Mouse (Mus musculus) embryonic facial prominence, embryonic 10.5 days (tissue): ENCODE measurements around the gene Zfhx3. TPM values are rescaled to one million over a fixed set of nuclear protein-coding genes. Genes with fewer than 3 reads are reported as not detected.

Experiments
- DNase-seq: peaks from one replicate; pipeline ENCODE4 v3.0.0-alpha.2; 2017; ENCODE audit warnings: low spot score
- H3K27ac ChIP-seq: fragments of 300-500 bp; sonication (generic); replicated peaks from 2 replicates; pipeline ENCODE4 v1.5.1; 2016; ENCODE audit warnings: mild to moderate bottlenecking
- H3K27me3 ChIP-seq: fragments of 300-500 bp; sonication (generic); replicated peaks from 2 replicates; pipeline ENCODE4 v1.6.1; 2016; ENCODE audit warnings: low read depth, mild to moderate bottlenecking; ENCODE audit not compliant: poor library complexity, severe bottlenecking
- H3K36me3 ChIP-seq: fragments of 300-500 bp; sonication (generic); replicated peaks from 2 replicates; pipeline ENCODE4 v1.6.1; 2016; ENCODE audit warnings: mild to moderate bottlenecking, moderate library complexity
- H3K4me1 ChIP-seq: fragments of 300-500 bp; sonication (generic); 2 replicates; pipeline ENCODE4 v1.6.1; 2016
- H3K4me3 ChIP-seq: fragments of 300-500 bp; sonication (generic); 2 replicates; pipeline ENCODE4 v1.5.1; 2016; ENCODE audit warnings: mild to moderate bottlenecking, moderate library complexity
- H3K9me3 ChIP-seq: fragments of 300-500 bp; sonication (generic); 2 replicates; pipeline ENCODE4 v1.6.1; 2016; ENCODE audit warnings: mild to moderate bottlenecking
- WGBS: fragments of 180-500 bp; shearing (Covaris S2); methylation state at CpG from one replicate; pipeline ENCODE4 v1.1.7; 2016; 5-methylcytosine and 5-hydroxymethylcytosine counted together
- polyA plus RNA-seq: library from polyadenylated mRNA; unstranded; fragments of >200 nt; fragmentation: Nextera tagmentation; extraction: Ambion mirVana; gene quantifications from 2 replicates; pipeline ENCODE4 v1.2.1, GENCODE M21; 2016

The Zfhx3 gene
- polyA plus RNA-seq, 1 experiment from 2014 or later, result 18.8 TPM

DNA sequence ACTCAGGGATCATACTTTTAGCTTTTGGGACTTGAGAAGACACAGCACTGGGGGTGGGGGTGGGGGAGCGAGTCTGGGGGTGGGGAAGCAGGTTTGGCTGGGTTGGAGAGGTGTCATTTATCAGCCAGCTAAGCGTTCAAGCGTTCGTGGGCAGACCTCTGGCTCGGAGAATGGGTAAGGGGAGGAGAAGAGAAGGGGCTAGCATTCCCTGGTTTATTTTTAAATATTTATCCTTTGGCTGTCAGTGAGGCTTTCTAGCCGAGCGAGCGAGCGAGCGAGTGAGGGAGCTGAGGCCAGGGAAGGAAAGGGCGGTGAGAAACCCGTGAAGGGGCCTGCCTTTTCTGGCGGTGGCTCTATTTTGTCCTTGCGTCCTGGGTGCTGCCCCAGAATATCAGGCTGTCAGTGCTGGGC, 769.6 kb downstream of the Zfhx3 start:
- whole genome bisulfite sequencing, result 7% methylated on average over 14 of the region's 14 CpGs
- peaks cover 100% of the 10 kb centered on the region for H3K4me1 ChIP-seq
- no peaks in the 10 kb centered on the region for H3K36me3 ChIP-seq
- DNase-seq, result peak; percentile 54
- H3K9me3 ChIP-seq, result no peaks in the 10 kb centered on the region
- peaks cover 8% of the 10 kb centered on the region; the same call in 1 of the 2 replicates for H3K27me3 ChIP-seq
- peak overlapping the region; percentile 78 for H3K27ac ChIP-seq
- H3K4me3 ChIP-seq, result peak overlapping the region; percentile 90; the same call in 1 of the 2 replicates

DNA sequence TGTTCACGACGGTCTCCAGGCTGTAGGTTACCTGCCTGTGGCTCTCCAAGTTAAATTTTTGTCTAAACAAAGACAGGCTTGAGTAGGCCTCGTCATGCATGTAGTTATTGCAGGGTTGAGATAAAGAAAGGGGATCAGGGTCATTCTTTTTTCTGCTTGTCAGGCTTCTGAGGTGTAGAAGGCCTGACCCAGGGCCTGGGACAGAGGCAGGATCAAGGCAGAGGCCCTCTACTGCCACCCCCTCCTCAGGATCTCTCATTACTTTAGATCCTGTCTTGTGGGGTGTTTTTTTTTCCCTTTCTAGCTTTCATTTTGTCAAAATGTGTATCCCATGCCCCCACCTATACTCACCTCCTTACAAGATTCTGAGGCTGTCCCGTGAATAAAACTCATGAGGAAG, 770.2 kb downstream of the Zfhx3 start:
- peaks cover 8% of the 10 kb centered on the region; the same call in 1 of the 2 replicates for H3K27me3 ChIP-seq
- no peaks in the 10 kb centered on the region for H3K9me3 ChIP-seq
- peaks cover 100% of the 10 kb centered on the region for H3K4me1 ChIP-seq
- 23% methylated on average over 4 of the region's 4 CpGs for WGBS
- no peak for DNase-seq
- H3K4me3 ChIP-seq, result peak overlapping the region; percentile 90; the same call in 1 of the 2 replicates
- H3K36me3 ChIP-seq, result no peaks in the 10 kb centered on the region
- peak overlapping the region; percentile 78 for H3K27ac ChIP-seq

DNA sequence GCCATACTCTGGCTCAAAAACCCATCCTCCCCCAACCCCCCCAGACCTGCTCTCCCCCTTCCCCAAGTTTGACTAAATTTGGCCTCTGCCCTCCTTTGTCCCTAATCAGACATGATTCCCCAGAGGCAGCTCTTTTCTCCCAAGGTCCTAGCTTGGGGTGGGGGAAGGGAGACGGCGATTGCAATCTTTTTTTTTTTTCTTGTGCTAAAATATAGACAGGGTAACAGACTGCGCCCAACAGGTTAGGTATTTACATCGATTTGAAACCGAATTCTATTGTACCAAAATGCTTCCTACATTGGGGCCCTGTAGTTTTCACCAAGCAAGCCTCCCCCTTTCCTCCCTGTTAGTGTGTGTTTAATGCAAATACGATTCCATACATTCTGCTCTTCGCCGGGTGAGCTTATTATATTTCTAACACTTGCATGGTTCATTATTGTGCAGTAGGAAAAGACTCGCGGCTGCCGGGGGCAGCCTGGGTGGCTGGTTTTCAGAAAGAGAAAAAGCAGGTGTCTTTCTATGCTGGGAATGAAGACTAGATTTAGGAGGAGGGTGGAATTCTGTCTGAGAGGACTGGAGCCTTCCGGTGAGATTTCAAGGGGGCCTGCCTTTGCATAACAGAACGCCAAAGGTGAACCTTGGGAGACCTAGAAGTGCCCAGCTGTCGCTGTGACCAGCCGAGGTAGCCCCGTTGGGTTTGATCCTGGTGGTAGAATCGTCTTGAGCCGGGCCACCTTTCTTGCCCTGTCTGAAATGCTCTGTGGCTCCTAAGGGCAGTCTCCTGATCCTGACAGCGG, 771.1 kb downstream of the Zfhx3 start:
- Histone ChIP-seq H3K9me3 (no peaks in the 10 kb centered on the region), H3K4me3 (peak overlapping the region; percentile 90), H3K27ac (peak overlapping the region; percentile 97), H3K27me3 (peaks cover 14% of the 10 kb centered on the region), H3K4me1 (peaks cover 100% of the 10 kb centered on the region), H3K36me3 (no peaks in the 10 kb centered on the region)
- DNase-seq, result peak; percentile 48
- 7% methylated on average over 19 of the region's 19 CpGs for WGBS

DNA sequence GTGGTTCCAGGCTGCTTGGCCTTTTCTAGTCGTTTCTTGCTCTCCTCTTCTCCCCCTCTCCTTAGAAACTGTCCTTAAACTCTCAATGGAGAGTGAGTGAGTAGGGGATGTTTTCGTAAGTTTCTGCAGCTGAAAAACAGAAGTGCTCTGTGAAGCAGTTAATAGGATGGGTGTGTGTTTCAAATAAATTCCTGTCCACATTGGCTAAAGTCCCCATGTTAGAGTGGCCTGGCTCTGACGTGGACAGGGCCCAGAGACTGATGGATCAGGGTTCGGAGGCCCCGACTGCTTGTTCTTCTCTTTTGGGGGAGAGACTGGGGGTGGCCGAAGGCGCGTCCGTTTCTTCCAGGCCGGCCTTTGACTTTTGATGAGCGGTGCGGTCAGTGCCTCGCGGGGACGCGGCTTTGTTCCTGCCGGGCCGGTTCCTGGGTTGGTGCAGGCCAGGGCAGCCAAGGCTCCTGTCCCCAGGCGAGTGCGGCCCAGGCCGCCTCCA, 771.7 kb downstream of the Zfhx3 start:
- H3K4me1 ChIP-seq, result peaks cover 100% of the 10 kb centered on the region
- H3K27me3 ChIP-seq, result peaks cover 15% of the 10 kb centered on the region
- H3K36me3 ChIP-seq, result no peaks in the 10 kb centered on the region
- WGBS, result 1% methylated on average over 21 of the region's 21 CpGs
- peak overlapping the region; percentile 90 for H3K4me3 ChIP-seq
- DNase-seq, result no peak
- H3K9me3 ChIP-seq, result no peaks in the 10 kb centered on the region
- H3K27ac ChIP-seq, result peak overlapping the region; percentile 97

DNA sequence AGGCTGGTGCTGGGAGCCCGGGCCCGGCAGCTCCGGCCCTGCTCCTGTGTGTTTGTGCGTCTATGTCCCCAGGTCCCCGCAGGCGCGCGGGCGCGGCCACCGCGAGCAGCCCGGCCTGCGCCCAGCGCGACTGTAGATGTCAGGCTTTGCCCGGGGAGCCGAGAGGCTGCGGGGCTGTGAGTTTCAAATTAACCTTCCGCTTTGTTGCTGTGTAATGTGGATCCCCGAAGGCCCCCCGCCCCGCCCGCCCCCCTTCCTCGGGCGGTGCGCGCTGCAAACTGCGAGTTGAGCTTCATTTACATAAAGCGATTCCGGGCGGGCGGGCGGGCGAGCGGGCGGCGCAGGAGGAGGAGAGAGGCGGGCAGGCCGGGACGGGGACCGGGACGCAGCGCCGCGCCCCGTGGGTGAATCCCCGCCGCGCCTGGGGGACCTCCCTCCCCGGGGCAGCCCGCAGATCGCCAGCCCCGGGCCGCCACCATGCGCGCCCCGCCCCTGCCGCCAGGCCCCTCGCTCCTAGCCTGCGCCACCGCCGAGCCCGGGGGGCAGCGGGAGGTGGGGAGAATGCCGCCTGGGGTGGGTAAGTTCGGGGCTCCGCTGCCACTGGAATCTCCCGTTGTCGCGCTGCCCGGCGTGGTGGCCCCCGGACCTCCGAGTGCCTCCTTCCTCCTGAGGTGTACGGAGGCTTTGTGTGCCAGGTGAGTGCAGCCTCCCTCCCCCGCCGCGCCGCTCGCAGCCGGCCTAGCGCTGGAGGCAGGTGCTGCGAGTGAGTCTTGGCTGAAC, 772.4 kb downstream of the Zfhx3 start:
- Histone ChIP-seq H3K36me3 (no peaks in the 10 kb centered on the region), H3K27me3 (peaks cover 16% of the 10 kb centered on the region), H3K4me1 (peaks cover 99% of the 10 kb centered on the region), H3K4me3 (peak overlapping the region; percentile 90), H3K9me3 (no peaks in the 10 kb centered on the region), H3K27ac (peak overlapping the region; percentile 97)
- under 1% methylated on average over 79 of the region's 84 CpGs for WGBS
- peak; percentile 89 for DNase-seq

DNA sequence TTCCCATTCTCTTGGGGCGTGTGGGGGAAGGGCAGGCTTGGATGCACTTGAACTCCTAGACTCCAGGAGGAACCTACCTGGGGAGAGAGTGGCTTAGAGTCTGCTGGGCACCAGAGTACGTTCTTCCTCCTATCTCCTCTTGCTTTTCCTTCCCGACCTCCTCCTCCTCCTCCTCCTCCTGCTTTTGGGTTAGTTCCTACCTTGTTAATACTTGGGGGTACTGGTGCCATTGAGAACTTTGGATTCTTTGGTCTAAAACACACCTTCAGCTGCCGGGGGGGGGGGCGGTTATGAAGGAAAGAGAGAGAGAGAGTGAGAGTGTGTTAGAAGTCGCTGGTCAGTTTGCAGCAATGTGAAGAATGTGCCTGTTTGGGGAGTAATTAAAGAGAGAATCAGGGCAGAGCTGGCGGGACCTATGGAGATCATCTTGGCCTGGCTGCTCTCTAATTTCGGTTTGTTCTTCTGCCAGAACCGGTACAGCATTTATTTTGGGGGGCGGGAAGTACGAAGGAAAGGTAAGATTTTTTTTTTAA, 773.0 kb downstream of the Zfhx3 start:
- Histone ChIP-seq H3K36me3 (no peaks in the 10 kb centered on the region), H3K4me1 (peaks cover 99% of the 10 kb centered on the region), H3K27ac (peak overlapping the region; percentile 97), H3K9me3 (no peaks in the 10 kb centered on the region), H3K4me3 (peak overlapping the region; percentile 90), H3K27me3 (peaks cover 20% of the 10 kb centered on the region)
- WGBS, result 5% methylated on average over 11 of the region's 11 CpGs
- no peak for DNase-seq

DNA sequence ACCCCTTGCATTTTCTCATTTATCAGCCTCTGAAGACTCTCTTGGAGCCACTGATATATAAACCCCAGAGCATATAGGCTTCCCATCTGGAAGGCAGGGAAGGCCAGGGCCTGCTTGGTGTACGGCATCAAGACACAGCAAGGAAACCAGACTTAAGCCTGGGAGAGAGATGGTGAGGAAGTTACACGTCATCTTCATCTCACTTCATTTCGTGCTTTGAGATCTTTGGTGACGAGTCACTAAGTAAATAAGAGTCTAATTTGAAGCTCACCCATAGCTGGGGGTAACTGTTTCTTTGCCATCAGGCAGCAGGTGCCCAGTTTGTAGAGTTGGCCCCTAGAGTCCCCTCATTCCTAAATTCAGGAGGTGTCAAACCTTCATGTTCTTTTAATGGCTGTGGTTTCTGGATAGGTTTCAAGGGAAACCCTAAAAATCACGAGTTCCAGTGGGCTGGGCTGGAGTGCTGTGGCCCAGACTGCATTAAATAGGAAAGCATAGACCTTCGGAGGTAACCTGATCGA, 773.9 kb downstream of the Zfhx3 start:
- Histone ChIP-seq H3K36me3 (no peaks in the 10 kb centered on the region), H3K9me3 (no peaks in the 10 kb centered on the region), H3K4me1 (peaks cover 98% of the 10 kb centered on the region), H3K4me3 (peak overlapping the region; percentile 90), H3K27me3 (peaks cover 23% of the 10 kb centered on the region), H3K27ac (peak overlapping the region; percentile 52; the same call in 1 of the 2 replicates)
- no peak for DNase-seq
- 32% methylated on average over 7 of the region's 7 CpGs for WGBS

DNA sequence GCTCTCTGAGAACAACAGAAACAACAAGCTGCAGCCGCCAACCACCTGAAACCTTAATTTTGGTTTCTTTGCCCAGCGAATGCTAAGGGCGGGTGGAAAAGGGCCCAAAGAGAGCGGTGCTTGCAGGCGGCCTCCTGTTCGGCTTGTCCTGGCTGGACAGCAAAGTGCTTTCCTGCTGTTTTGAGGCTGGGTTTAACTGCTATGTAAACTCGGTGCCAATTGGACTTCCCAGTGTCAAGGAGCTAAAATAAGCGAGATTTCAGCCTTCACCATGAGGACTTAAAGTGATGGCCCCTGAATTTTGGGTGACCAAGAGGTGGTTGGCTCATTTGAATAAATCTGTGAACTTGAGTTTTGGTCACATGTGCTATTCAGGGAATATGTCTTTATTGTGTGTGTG, 775.1 kb downstream of the Zfhx3 start:
- H3K27me3 ChIP-seq, result peaks cover 32% of the 10 kb centered on the region
- no peak for DNase-seq
- H3K36me3 ChIP-seq, result no peaks in the 10 kb centered on the region
- peak overlapping the region; percentile 31; the same call in 1 of the 2 replicates for H3K27ac ChIP-seq
- WGBS, result 23% methylated on average over 8 of the region's 8 CpGs
- H3K4me1 ChIP-seq, result peaks cover 98% of the 10 kb centered on the region
- peak overlapping the region; percentile 90 for H3K4me3 ChIP-seq
- H3K9me3 ChIP-seq, result no peaks in the 10 kb centered on the region

DNA sequence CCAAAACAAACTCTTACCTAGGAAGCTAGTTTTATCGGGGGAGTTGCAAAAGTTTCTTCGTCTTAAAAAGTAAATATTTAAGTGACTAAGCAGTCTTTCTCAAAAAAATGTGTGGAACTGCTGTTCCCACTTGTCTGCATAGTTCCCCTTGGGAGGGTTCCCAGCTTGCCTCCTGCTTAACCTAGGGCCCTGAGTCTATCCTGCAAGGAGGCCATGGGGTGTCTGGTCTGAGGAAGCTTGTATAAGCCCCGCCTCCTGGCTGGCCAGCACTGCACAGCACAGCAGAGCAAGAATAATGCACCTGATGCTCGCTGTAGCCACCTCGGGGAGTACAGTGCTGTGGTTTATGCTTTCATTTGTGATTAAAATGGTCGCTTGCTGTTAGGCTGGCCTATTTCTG, 775.6 kb downstream of the Zfhx3 start:
- 31% methylated on average over 6 of the region's 6 CpGs for WGBS
- Histone ChIP-seq H3K9me3 (no peaks in the 10 kb centered on the region), H3K27ac (0 out of 2 replicates have a peak overlapping the region, but pooled peaks have one; percentile 5), H3K27me3 (peaks cover 32% of the 10 kb centered on the region), H3K36me3 (no peaks in the 10 kb centered on the region), H3K4me1 (peaks cover 98% of the 10 kb centered on the region), H3K4me3 (peak overlapping the region; percentile 90; the same call in 1 of the 2 replicates)
- no peak for DNase-seq

DNA sequence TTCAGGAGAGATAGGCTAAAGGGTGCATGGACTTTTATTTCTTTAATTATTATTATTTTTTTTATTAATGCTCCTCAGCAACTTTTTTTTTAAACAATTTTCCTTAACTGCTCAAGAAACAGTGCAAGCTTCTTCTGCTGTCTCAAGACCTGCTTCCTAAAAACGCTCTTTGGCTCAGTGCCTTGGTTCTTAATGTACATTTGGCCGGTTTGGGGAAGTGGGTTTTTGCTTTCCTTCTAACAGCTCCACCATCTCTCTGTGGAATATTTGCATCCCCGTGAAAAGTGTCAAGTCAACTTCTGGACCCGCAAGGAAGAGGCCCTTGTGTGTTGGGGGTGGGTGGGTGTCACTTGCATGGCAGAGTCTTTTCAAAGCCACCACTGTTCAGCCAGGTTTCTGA, 778.4 kb downstream of the Zfhx3 start:
- Histone ChIP-seq H3K9me3 (no peaks in the 10 kb centered on the region), H3K27me3 (peaks cover 32% of the 10 kb centered on the region), H3K27ac (no peak overlapping the region), H3K4me3 (no peak overlapping the region), H3K4me1 (peaks cover 98% of the 10 kb centered on the region), H3K36me3 (no peaks in the 10 kb centered on the region)
- 75% methylated on average over 4 of the region's 4 CpGs for WGBS
- DNase-seq, result no peak

DNA sequence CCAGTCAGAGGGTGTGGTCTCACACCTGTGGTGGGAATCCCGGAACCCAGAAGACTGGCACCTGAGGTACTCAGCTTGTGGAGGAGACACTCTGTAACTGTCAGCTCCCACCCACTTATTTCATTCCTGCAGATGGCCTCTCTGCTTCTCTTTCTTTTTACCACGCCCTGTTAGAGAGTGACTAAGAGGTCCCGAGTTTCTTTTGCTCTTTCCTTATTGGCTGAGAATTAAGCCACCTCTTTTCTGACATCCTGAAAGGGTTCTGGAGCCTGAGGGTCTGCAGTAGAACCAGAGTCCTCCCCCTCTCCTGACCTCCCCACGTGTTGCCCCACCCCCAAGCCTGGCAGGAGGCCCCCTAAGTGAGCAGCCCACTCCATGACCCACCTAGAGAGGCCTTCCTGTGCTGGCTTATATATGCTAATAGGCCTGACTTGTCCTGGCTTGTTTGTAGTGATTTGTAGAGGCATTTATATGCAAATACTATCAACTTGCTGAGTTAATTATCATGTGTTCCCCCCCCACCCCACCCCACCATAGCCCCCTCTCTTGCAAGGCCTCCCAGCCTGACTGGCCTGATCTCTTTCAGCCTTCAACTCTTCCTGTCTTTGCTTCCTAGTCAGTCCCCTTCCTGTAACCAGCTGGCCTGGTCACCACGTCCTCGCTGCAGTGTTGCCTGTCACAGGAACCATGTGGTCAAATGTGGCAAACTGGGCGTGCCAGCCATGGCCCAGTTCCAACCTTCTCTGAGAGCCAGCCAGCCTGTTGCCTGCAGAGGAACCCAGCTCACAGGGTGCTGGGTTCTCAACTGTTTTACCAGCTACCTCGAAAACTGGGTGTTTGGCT, 780.4 kb downstream of the Zfhx3 start:
- 14% methylated on average over 8 of the region's 8 CpGs for WGBS
- H3K36me3 ChIP-seq, result no peaks in the 10 kb centered on the region
- H3K4me3 ChIP-seq, result peak overlapping the region; percentile 21; the same call in 1 of the 2 replicates

More for the DNA sequence above, 780.4 kb downstream of the Zfhx3 start:
- peaks cover 24% of the 10 kb centered on the region for H3K27me3 ChIP-seq
- H3K27ac ChIP-seq, result peak overlapping the region; percentile 59
- DNase-seq, result no peak
- H3K4me1 ChIP-seq, result peaks cover 98% of the 10 kb centered on the region
- no peaks in the 10 kb centered on the region for H3K9me3 ChIP-seq
